Mouse (Mus musculus): Measurements from ENCODE around the gene Cenpe. TPM values are rescaled to one million over a fixed set of nuclear protein-coding genes. Genes with fewer than 3 reads are reported as not detected.

The Cenpe gene
- polyA plus RNA-seq, 1 experiment from 2014 or later = 26.9 TPM

DNA sequence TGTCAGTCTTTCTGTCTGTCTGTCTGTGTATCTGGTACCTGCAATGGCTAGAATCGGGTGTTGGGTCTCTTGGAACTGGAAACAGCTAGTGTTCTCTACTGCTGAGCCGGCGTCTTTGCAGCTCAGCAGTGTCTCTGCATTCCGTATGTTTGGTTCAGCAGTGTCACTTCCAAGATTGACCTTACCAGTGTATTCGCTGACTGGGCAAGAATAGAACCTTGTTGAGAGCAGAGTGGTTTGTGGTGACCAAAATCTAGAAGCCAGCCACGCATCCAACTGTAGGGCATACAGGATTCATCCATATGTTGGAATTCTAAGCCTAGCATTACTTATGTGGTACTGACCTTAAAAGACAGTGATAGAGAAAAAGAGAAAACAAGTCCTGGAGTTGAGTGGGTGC is 39.5 kb downstream of the Cenpe start:
- Histone ChIP-seq H3K27ac (no peak overlapping the region), H3K27me3 (ENCODE audit: insufficient read depth, poor library complexity, severe bottlenecking) (no peaks in the 10 kb centered on the region), H3K36me3 (peaks cover 83% of the 10 kb centered on the region), H3K4me3 (no peak overlapping the region), H3K4me1 (no peaks in the 10 kb centered on the region), H3K9me3 (no peaks in the 10 kb centered on the region)
- no peak for DNase-seq (ENCODE audit: low spot score)
- 91% methylated on average over 6 of the region's 6 CpGs for WGBS

GRCm38 (mm10) chr3:135254784-135255183 is 42.4 kb downstream of the Cenpe start:
- no peak for DNase-seq (ENCODE audit: low spot score)
- Histone ChIP-seq H3K9me3 (no peaks in the 10 kb centered on the region), H3K27ac (no peak overlapping the region), H3K27me3 (ENCODE audit: insufficient read depth, poor library complexity, severe bottlenecking) (no peaks in the 10 kb centered on the region), H3K36me3 (peaks cover 82% of the 10 kb centered on the region), H3K4me3 (no peak overlapping the region), H3K4me1 (no peaks in the 10 kb centered on the region)

DNA sequence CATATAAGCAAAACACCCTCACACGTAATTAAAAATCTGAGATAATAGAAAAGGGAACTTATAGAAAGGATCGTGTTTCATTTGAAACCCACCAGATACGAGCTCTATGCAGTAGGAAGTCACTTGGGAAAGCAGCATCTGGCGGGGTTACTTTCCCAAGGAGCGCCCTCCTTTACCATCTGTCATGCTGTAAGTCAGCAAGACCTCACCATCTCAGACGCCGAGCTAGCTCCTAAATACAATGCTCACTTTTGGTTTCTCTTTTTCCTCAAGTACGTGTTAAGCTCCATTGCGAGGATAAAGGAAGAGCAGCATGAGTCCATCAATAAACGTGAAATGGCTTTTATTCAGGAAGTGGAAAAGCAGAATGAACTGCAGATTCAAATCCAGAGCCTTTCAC is 46.6 kb downstream of the Cenpe start:
- DNase-seq (ENCODE audit: low spot score) = no peak
- H3K27me3 ChIP-seq (ENCODE audit: insufficient read depth, poor library complexity, severe bottlenecking) = no peaks in the 10 kb centered on the region
- no peak overlapping the region for H3K4me3 ChIP-seq
- H3K4me1 ChIP-seq = no peaks in the 10 kb centered on the region
- H3K36me3 ChIP-seq = peaks cover 89% of the 10 kb centered on the region
- 93% methylated on average over 10 of the region's 10 CpGs for WGBS
- H3K9me3 ChIP-seq = no peaks in the 10 kb centered on the region
- H3K27ac ChIP-seq = no peak overlapping the region

DNA sequence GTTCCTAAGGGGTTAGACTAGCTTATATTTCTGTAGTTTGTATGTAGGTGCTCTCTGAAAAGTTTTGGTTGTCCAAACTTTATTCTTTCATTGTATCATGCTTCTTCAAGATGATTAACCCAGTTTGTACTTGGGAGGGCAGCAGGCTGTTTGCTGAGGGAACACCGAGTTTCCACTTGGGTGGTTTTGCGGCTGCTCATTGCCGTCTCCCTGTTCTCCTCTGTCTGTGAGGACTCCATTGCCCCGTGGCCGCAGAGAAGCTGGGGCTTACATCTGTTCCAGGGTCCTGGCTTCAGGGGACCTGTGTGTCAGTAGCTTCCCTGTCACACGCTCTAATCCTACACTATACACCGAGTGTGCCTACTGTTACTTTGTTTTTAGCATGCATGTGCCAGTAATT is 47.9 kb downstream of the Cenpe start:
- no peaks in the 10 kb centered on the region for H3K27me3 ChIP-seq (ENCODE audit: insufficient read depth, poor library complexity, severe bottlenecking)

DNA sequence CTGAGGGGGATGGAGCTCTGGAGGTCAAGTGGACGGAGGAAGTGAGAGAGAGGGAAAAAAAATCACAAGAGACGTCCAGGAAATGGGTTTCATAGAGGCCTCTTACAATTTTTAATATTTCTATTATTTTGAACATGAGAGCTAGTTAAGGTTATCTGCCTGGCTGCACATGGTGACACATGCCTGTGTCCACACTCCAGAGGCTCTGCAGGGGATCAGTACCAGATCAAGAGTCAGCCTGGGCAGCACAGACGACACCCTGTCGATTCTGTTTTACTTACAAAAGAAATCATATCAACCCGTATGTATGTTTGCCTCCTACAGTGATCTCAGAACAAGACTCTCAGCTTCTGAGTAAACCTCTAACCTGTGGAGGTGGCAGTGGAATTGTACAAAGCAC is 56.3 kb downstream of the Cenpe start:
- 91% methylated on average over 5 of the region's 5 CpGs for WGBS
- Histone ChIP-seq H3K4me3 (no peak overlapping the region), H3K27me3 (ENCODE audit: insufficient read depth, poor library complexity, severe bottlenecking) (no peaks in the 10 kb centered on the region), H3K9me3 (no peaks in the 10 kb centered on the region), H3K36me3 (peaks cover 94% of the 10 kb centered on the region), H3K4me1 (no peaks in the 10 kb centered on the region), H3K27ac (no peak overlapping the region)
- no peak for DNase-seq (ENCODE audit: low spot score)

More for the DNA sequence above, 47.9 kb downstream of the Cenpe start:
- no peak for DNase-seq (ENCODE audit: low spot score)
- Histone ChIP-seq H3K27ac (no peak overlapping the region), H3K4me1 (no peaks in the 10 kb centered on the region), H3K4me3 (no peak overlapping the region), H3K9me3 (no peaks in the 10 kb centered on the region), H3K36me3 (peaks cover 97% of the 10 kb centered on the region)
- 88% methylated on average over 7 of the region's 7 CpGs for WGBS

- no peak for DNase-seq (ENCODE audit: low spot score)
- Histone ChIP-seq H3K4me1 (no peaks in the 10 kb centered on the region), H3K9me3 (no peaks in the 10 kb centered on the region), H3K4me3 (no peak overlapping the region), H3K36me3 (peaks cover 89% of the 10 kb centered on the region), H3K27ac (no peak overlapping the region), H3K27me3 (ENCODE audit: insufficient read depth, poor library complexity, severe bottlenecking) (no peaks in the 10 kb centered on the region)
- WGBS = 89% methylated on average over 10 of the region's 10 CpGs
Observed at GRCm38 (mm10) chr3:135269391-135269990, 57.2 kb downstream of the Cenpe start.

- no peak for DNase-seq (ENCODE audit: low spot score)
- Histone ChIP-seq H3K9me3 (no peaks in the 10 kb centered on the region), H3K4me3 (no peak overlapping the region), H3K27me3 (ENCODE audit: insufficient read depth, poor library complexity, severe bottlenecking) (no peaks in the 10 kb centered on the region), H3K36me3 (peaks cover 60% of the 10 kb centered on the region), H3K27ac (no peak overlapping the region), H3K4me1 (no peaks in the 10 kb centered on the region)
- WGBS = 94% methylated on average over 12 of the region's 12 CpGs
Observed at GRCm38 (mm10) chr3:135272627-135273026, 60.3 kb downstream of the Cenpe start.

GRCm38 (mm10) chr3:135273047-135273446 is 60.7 kb downstream of the Cenpe start:
- Histone ChIP-seq H3K4me1 (no peaks in the 10 kb centered on the region), H3K27me3 (ENCODE audit: insufficient read depth, poor library complexity, severe bottlenecking) (no peaks in the 10 kb centered on the region), H3K9me3 (no peaks in the 10 kb centered on the region), H3K36me3 (peaks cover 56% of the 10 kb centered on the region), H3K27ac (no peak overlapping the region), H3K4me3 (no peak overlapping the region)
- no peak for DNase-seq (ENCODE audit: low spot score)
- WGBS = 94% methylated on average over 13 of the region's 13 CpGs

DNA sequence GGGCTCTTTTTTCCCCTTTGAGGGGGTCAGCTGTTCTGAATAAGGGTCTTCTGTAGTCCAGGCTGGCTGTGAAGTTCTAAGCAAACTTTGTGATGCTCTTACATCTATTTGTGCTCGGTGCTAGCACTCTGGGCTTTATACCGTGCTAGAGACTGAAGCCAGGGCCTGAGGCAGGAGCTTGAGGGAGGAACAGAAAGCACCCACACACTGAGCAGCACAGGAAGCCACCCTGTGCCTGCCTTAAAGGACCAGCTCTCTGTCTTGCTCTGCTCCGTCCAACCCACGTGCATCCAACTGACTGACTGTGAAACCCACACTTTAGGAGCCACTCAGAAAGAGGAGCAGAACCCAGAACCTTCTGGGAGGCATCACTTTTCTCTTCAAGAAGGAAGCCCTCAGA is 67.8 kb downstream of the Cenpe start:
- H3K27ac ChIP-seq = peak overlapping the region; percentile 50; the same call in 1 of the 2 replicates
- no peaks in the 10 kb centered on the region for H3K36me3 ChIP-seq
- 75% methylated on average over 4 of the region's 4 CpGs for WGBS
- no peak overlapping the region for H3K4me3 ChIP-seq
- no peaks in the 10 kb centered on the region for H3K27me3 ChIP-seq (ENCODE audit: insufficient read depth, poor library complexity, severe bottlenecking)
- H3K4me1 ChIP-seq = peaks cover 5% of the 10 kb centered on the region; the same call in 1 of the 2 replicates
- H3K9me3 ChIP-seq = no peaks in the 10 kb centered on the region
- peak; percentile 71 for DNase-seq (ENCODE audit: low spot score)

- peaks cover 5% of the 10 kb centered on the region; the same call in 1 of the 2 replicates for H3K4me1 ChIP-seq
- no peak within 1 kb of the TSS for H3K4me3 ChIP-seq
- H3K36me3 ChIP-seq = no peaks in the 10 kb centered on the region
- 26% methylated on average over 14 of the region's 14 CpGs for WGBS
- no peaks in the 10 kb centered on the region for H3K27me3 ChIP-seq (ENCODE audit: insufficient read depth, poor library complexity, severe bottlenecking)
- no peaks in the 10 kb centered on the region for H3K9me3 ChIP-seq
- H3K27ac ChIP-seq = peak within 1 kb of the TSS; percentile 50
- DNase-seq (ENCODE audit: low spot score) = peak; percentile 86
Observed at GRCm38 (mm10) chr3:135280669-135281415, 68.5 kb downstream of the Cenpe start, which contains the start of gene Bdh2. Gene Bdh2, plus strand, starts transcription at chr3:135281221.

GRCm38 (mm10) chr3:135281701-135282100 is 69.4 kb downstream of the Cenpe start:
- Histone ChIP-seq H3K27me3 (ENCODE audit: insufficient read depth, poor library complexity, severe bottlenecking) (no peaks in the 10 kb centered on the region), H3K4me3 (no peak overlapping the region), H3K9me3 (no peaks in the 10 kb centered on the region), H3K27ac (no peak overlapping the region), H3K36me3 (no peaks in the 10 kb centered on the region), H3K4me1 (peaks cover 5% of the 10 kb centered on the region; the same call in 1 of the 2 replicates)
- DNase-seq (ENCODE audit: low spot score) = peak; percentile 65
- 83% methylated on average over 8 of the region's 8 CpGs for WGBS

DNA sequence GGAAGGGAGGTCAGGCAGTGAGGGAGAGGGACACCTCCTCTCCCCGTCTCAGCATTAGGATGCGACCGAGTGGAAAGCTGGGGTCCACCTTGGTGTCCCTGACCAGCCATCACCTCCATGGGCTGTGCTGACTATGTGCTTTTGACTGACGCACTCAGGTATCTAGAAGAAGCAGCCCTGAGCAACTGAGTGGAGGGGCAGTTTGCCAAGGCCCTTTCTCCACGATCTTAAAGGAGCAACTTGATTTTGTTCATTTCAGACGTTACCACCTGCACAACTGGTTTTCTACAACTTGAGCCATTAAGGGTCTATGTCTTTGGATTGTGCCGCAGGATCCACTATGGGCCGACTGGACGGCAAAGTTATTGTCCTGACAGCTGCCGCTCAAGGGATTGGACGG is 72.9 kb downstream of the Cenpe start:
- Histone ChIP-seq H3K27me3 (ENCODE audit: insufficient read depth, poor library complexity, severe bottlenecking) (no peaks in the 10 kb centered on the region), H3K4me3 (no peak overlapping the region), H3K9me3 (no peaks in the 10 kb centered on the region), H3K27ac (no peak overlapping the region), H3K36me3 (no peaks in the 10 kb centered on the region), H3K4me1 (peaks cover 5% of the 10 kb centered on the region; the same call in 1 of the 2 replicates)
- WGBS = 83% methylated on average over 11 of the region's 11 CpGs
- DNase-seq (ENCODE audit: low spot score) = no peak

DNA sequence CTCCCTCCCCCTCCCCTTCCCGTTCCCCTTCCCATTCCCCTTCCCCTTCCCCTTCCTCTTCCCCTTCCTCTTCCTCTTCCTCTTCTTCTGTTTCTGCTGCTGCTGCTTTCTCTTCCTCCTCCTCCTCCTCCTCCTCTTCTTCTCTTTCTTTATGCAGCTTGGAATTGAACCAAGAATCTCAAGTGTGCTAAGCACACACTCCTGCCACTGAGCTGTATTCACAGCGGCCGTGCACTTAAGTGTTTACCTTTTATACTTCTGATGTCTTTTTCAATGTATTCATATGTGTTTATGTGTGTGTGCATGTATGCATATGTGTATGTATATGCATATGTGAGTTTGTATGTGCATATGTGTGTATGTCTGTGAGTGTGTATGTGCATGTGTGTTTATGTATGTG is 73.5 kb downstream of the Cenpe start:
- WGBS = 78% methylated on average over 3 of the region's 3 CpGs
- H3K27ac ChIP-seq = no peak overlapping the region
- no peaks in the 10 kb centered on the region for H3K36me3 ChIP-seq

More for the DNA sequence above, 73.5 kb downstream of the Cenpe start:
- DNase-seq (ENCODE audit: low spot score) = no peak
- H3K4me3 ChIP-seq = no peak overlapping the region
- peaks cover 1% of the 10 kb centered on the region; the same call in 1 of the 2 replicates for H3K4me1 ChIP-seq
- no peaks in the 10 kb centered on the region for H3K9me3 ChIP-seq
- no peaks in the 10 kb centered on the region for H3K27me3 ChIP-seq (ENCODE audit: insufficient read depth, poor library complexity, severe bottlenecking)

Data from heart, embryonic 10.5 days (tissue).